Mouse (Mus musculus) mouse embryonic stem cell (cell line): ENCODE results near the gene Il13ra1.

ENCODE experiments used
- in situ Hi-C, 2 experiments: fragments of 300-500 bp; cut with MboI; formaldehyde crosslinking; loops; 1 replicate in 1 of 2; 3 replicates in 1 of 2; pipeline ENCODE4 v1.14.3; 2019 to 2020; ENCODE audit warnings: low sequenced_read_pairs in 2 of 2, low pct_unique_long_range_greater_than_20kb in 1 of 2, mixed read lengths in 1 of 2; ENCODE audit not compliant: unreplicated experiment in 1 of 2

Gene Il13ra1

GRCm38 (mm10) chrX:36186036-36186435 lies 74.1 kb downstream of the Il13ra1 start:
- in situ Hi-C loops: loop anchor here (10.0 to 25.0 kb wide), 2 partner anchors 349 to 351 kb away; no protein-coding TSS in a partner anchor

GRCm38 (mm10) chrX:36186443-36186842 lies 74.5 kb downstream of the Il13ra1 start:
- in situ Hi-C loops: loop anchor here (10.0 to 25.0 kb wide), 2 partner anchors 349 to 352 kb away; no protein-coding TSS in a partner anchor

- in situ Hi-C loops: loop anchor here in 1 of 2 experiments (25.0 kb wide), 1 partner anchor 357 kb away; no protein-coding TSS in a partner anchor
Measured at GRCm38 (mm10) chrX:36193951-36194350, 82.0 kb downstream of the Il13ra1 start.

- in situ Hi-C loops: loop anchor here in 1 of 2 experiments (25.0 kb wide), 1 partner anchor 359 kb away; no protein-coding TSS in a partner anchor
Measured at GRCm38 (mm10) chrX:36195736-36196525, 84.0 kb downstream of the Il13ra1 start, which contains the start of gene Zcchc12. TSS of gene Zcchc12 (plus strand) at chrX:36195904.

GRCm38 (mm10) chrX:36209554-36209953 lies 97.6 kb downstream of the Il13ra1 start:
- in situ Hi-C loops: loop anchor here in 1 of 2 experiments (25.0 kb wide), 2 partner anchors 103 to 178 kb away; no protein-coding TSS in a partner anchor

- in situ Hi-C loops: loop anchor here in 1 of 2 experiments (25.0 kb wide), 2 partner anchors 101 to 176 kb away; no protein-coding TSS in a partner anchor
Measured at GRCm38 (mm10) chrX:36211216-36211615, 99.3 kb downstream of the Il13ra1 start.
